Mouse (Mus musculus) skeletal muscle tissue, adult 2 months (tissue): ENCODE measurements around the gene Calm1.
"Not testable (repeated sequence)": the region's sequence is repeated elsewhere in the genome, so short reads cannot be mapped to it uniquely, and the experiment has no call there.

Source experiments
- DNase-seq: peaks from one replicate; pipeline ENCODE4 v3.0.0-alpha.2; 2012; ENCODE audit warnings: low read depth, low spot score

Gene Calm1

GRCm38 (mm10) chr12:100198967-100199660 is at the start of gene Calm1:
Calm1 (plus strand) TSS chr12:100199435.
- DNase-seq = peak; percentile 97

GRCm38 (mm10) chr12:100152466-100152865 is 46.8 kb upstream of the Calm1 start:
- DNase-seq = no peak

- DNase-seq = peak; percentile 88
Observed at GRCm38 (mm10) chr12:100159261-100159975, 39.8 kb upstream of the Calm1 start, which contains the start of gene Nrde2. Nrde2 (minus strand) TSS chr12:100159653.

GRCm38 (mm10) chr12:100164991-100165500 is 34.2 kb upstream of the Calm1 start:
- DNase-seq = no peak

GRCm38 (mm10) chr12:100166177-100166576 is 33.1 kb upstream of the Calm1 start:
- no peak for DNase-seq

GRCm38 (mm10) chr12:100166939-100167338 is 32.3 kb upstream of the Calm1 start:
- DNase-seq = no peak

GRCm38 (mm10) chr12:100167502-100167901 is 31.7 kb upstream of the Calm1 start:
- no peak for DNase-seq

- peak; percentile 28 for DNase-seq
Observed at GRCm38 (mm10) chr12:100167931-100168871, 31.0 kb upstream of the Calm1 start.

GRCm38 (mm10) chr12:100172481-100172880 is 26.8 kb upstream of the Calm1 start:
- DNase-seq = no peak

- DNase-seq = no peak
Observed at GRCm38 (mm10) chr12:100176469-100177056, 22.7 kb upstream of the Calm1 start.

- DNase-seq = no peak
Observed at GRCm38 (mm10) chr12:100178898-100179440, 20.3 kb upstream of the Calm1 start.

GRCm38 (mm10) chr12:100180802-100181201 is 18.4 kb upstream of the Calm1 start:
- DNase-seq = no peak

- no peak for DNase-seq
Observed at GRCm38 (mm10) chr12:100182676-100183075, 16.6 kb upstream of the Calm1 start.

- no peak for DNase-seq
Observed at GRCm38 (mm10) chr12:100183970-100184369, 15.3 kb upstream of the Calm1 start.

- DNase-seq = not testable (repeated sequence)
Observed at GRCm38 (mm10) chr12:100184976-100185375, 14.3 kb upstream of the Calm1 start.

- no peak for DNase-seq
Observed at GRCm38 (mm10) chr12:100185897-100186296, 13.3 kb upstream of the Calm1 start.

- no peak for DNase-seq
Observed at GRCm38 (mm10) chr12:100186376-100186775, 12.9 kb upstream of the Calm1 start.

GRCm38 (mm10) chr12:100187013-100187755 is 12.1 kb upstream of the Calm1 start:
- peak; percentile 99 for DNase-seq

GRCm38 (mm10) chr12:100187756-100188430 is 11.3 kb upstream of the Calm1 start:
- no peak for DNase-seq

- no peak for DNase-seq
Observed at GRCm38 (mm10) chr12:100190802-100191201, 8.4 kb upstream of the Calm1 start.
